Mouse (Mus musculus): Measurements from ENCODE around the gene Tdp2. TPM values are rescaled to one million over a fixed set of nuclear protein-coding genes. Genes with fewer than 3 reads are reported as not detected.

Tdp2 gene
- polyA plus RNA-seq, 1 experiment from 2014 or later, result 33.8 TPM

DNA sequence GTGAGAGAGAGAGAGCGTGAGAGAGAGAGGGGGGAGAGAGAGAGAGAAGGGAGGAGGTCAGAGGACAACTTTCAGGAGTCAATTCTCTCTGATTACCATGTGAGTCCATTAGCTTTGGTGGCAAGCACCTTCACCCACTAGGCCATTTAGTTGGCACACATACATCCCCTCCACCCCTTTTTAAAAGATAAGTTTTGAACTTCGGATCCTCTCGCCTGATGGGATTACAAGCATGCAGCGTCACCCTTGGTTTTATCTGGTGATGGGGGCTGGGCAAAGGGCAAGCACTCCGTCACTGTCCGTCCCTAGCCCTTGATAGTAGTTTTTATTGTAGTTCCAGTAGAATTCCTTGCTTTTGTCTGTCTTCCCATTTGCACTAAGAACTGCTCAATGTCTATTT is 48.7 kb downstream of the Tdp2 start:
- POLR2A ChIA-PET, result no interaction called here
- no peaks in the 10 kb centered on the region for H3K27me3 ChIP-seq
- CTCF ChIA-PET, result no interaction called here
- ATAC-seq (no peak), DNase-seq (ENCODE audit: low read depth, low spot score) (no peak)
- in situ Hi-C loops (cut with MboI; ENCODE audit: low pct_unique_long_range_greater_than_20kb), result no loop called here
- no peak for TF ChIP-seq CTCF (IDR thresholded peaks at IDR 0.05)

- ATAC-seq, result no peak
- no peak for TF ChIP-seq CTCF (IDR thresholded peaks at IDR 0.05)
- ChIA-PET CTCF (interaction anchor here (1.0 kb wide), 1 partner anchor 10 kb away, joined by 3 read pairs; no protein-coding TSS in a partner anchor), POLR2A (no interaction called here)
- DNase-seq (ENCODE audit: low read depth, low spot score), result no peak
- H3K27me3 ChIP-seq, result no peaks in the 10 kb centered on the region
- in situ Hi-C loops (cut with MboI; ENCODE audit: low pct_unique_long_range_greater_than_20kb), result no loop called here
These were observed 49.2 kb downstream of the Tdp2 start for GRCm38 (mm10) chr13:24880704-24881103.

DNA sequence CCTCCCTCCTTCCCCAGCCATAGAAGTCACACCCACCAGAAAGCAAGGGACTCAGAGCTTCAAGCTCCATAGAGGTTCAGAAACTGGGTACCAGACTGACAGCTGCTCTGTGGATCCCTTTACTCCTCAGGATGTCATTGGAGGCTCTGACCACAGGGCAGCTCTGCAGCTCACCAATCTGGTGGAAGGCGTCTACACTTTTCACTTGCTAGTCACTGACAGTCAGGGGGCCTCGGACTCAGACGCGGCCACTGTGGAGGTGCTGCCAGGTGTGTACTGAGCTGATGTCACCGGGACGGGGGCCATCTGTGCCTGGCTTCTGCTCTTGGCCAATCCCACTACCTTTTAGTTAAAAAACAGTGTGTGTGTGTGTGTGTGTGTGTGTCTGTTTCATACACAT is 50.9 kb downstream of the Tdp2 start:
- POLR2A ChIA-PET, result no interaction called here

GRCm38 (mm10) chr13:24889554-24889953 is 58.1 kb downstream of the Tdp2 start:
- CTCF ChIA-PET, result no interaction called here
- DNase-seq (ENCODE audit: low read depth, low spot score) (no peak), ATAC-seq (no peak)

More for the DNA sequence above, 50.9 kb downstream of the Tdp2 start:
- CTCF ChIA-PET, result interaction anchor here (0.9 to 2.1 kb wide), 4 partner anchors 28 to 57 kb away, joined by 3 to 5 read pairs (median 4); no protein-coding TSS in a partner anchor
- DNase-seq (ENCODE audit: low read depth, low spot score) (no peak), ATAC-seq (no peak)
- in situ Hi-C loops (cut with MboI; ENCODE audit: low pct_unique_long_range_greater_than_20kb), result no loop called here
- TF ChIP-seq CTCF (IDR thresholded peaks at IDR 0.05), result peak; percentile 38
- no peaks in the 10 kb centered on the region for H3K27me3 ChIP-seq

More at GRCm38 (mm10) chr13:24889554-24889953, 58.1 kb downstream of the Tdp2 start:
- in situ Hi-C loops (cut with MboI; ENCODE audit: low pct_unique_long_range_greater_than_20kb), result no loop called here
- no peak for TF ChIP-seq CTCF (IDR thresholded peaks at IDR 0.05)
- H3K27me3 ChIP-seq, result no peaks in the 10 kb centered on the region
- POLR2A ChIA-PET, result no interaction called here

Other genes starting within 250 kb of the Tdp2 start
- gene Ripor2, start 249.5 kb upstream of the Tdp2 start, polyA plus RNA-seq (2021), result 3.5 TPM
- gene Armh2, start 90.4 kb upstream of the Tdp2 start, polyA plus RNA-seq (2021), result not detected
- 61.1 TPM for gene Gmnn, start 69.8 kb upstream of the Tdp2 start, polyA plus RNA-seq (2021)
- gene BC005537, start 30.0 kb upstream of the Tdp2 start, polyA plus RNA-seq (2021), result 129 TPM
- 132 TPM for gene Acot13, start 139 bp upstream of the Tdp2 start, polyA plus RNA-seq (2021)
- 0.19 TPM for gene D130043K22Rik, start 13.5 kb downstream of the Tdp2 start, polyA plus RNA-seq (2021)
- 15.6 TPM for gene Aldh5a1, start 106.0 kb downstream of the Tdp2 start, polyA plus RNA-seq (2021)
- 0.89 TPM for gene Gpld1, start 111.5 kb downstream of the Tdp2 start, polyA plus RNA-seq (2021)
- gene Mrs2, start 188.7 kb downstream of the Tdp2 start, polyA plus RNA-seq (2021), result 64.2 TPM
- 296 TPM for gene Dcdc2a, start 224.3 kb downstream of the Tdp2 start, polyA plus RNA-seq (2021)

All from Patski (cell line).